ENCODE assay signal across 9 mouse cellular contexts in the genomic region with DNA sequence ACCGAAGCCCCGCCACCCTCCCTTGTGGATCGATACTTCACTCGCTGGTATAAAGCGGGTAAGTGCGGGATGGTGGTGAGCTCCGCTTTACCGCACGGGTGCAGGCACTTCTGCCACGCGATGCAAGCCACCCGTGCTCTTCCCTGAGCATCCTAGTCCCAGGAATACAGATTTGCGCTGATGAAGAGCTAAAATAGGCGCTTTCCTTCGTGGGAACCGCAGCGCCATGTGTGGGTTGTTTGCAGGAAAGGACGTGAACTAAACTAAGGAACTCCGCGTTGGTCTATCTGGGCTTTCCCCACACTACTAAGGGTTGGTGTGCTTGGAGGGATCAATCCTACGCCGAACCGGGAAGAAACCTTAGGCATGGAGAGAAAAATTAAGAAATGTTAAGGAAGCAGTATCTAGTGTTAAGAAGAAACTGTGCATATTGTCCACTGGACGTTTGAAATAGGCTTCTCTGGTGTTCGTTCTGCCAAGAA. TPM values are rescaled to one million over a fixed set of nuclear protein-coding genes. Genes with fewer than 3 reads are reported as not detected.
DNase-seq lines count a peak whose midpoint lies in the region; ATAC-seq and TF ChIP-seq lines count a peak whose summit lies in the region.
"Had no signal": no experiment of that assay in that cellular context is flagged by ENCODE, and none has a peak within 500 bp of the region (broad histone marks: within the 10 kb centered on the region; RNA-seq: fewer than 3 reads in every experiment).

No protein-coding gene starts in this region.

- TF ChIP-seq CTCF in kidney, adult 2 months (conservative IDR thresholded peaks at IDR 0.05; ENCODE audit: insufficient read depth, insufficient read length, low read depth, low read length) = no peak
- no peak for TF ChIP-seq CTCF in midbrain, postnatal 0 days (IDR thresholded peaks at IDR 0.05)

- H3K4me2 ChIP-seq in intestine, embryonic 16.5 days (ENCODE audit: low read depth, low read length) = peak overlapping the region; percentile 84
- peak overlapping the region; percentile 76 for H3K4me2 ChIP-seq in midbrain, postnatal 0 days (ENCODE audit: low read depth, low read length, poor library complexity, severe bottlenecking)

- peak; percentile 47 for ATAC-seq in intestine, embryonic 16.5 days
- ATAC-seq in midbrain, postnatal 0 days (ENCODE audit: low FRiP score) = peak; percentile 41; the same call in 1 of the 2 replicates

- no peaks in the 10 kb centered on the region; the same call in 1 of the 2 replicates for H3K36me3 ChIP-seq in kidney, adult 2 months (ENCODE audit: control insufficient read depth, insufficient read depth, low read length)
- peaks cover 69% of the 10 kb centered on the region for H3K36me3 ChIP-seq in embryonic facial prominence, embryonic 10.5 days (replicated peaks)
- H3K36me3 ChIP-seq in intestine, embryonic 16.5 days (ENCODE audit: control insufficient read depth, insufficient read depth, low read length) = peaks cover 2% of the 10 kb centered on the region
- peaks cover 27% of the 10 kb centered on the region; the same call in 1 of the 2 replicates for H3K36me3 ChIP-seq in midbrain, postnatal 0 days (ENCODE audit: insufficient read depth, low read length)

- no peaks in the 10 kb centered on the region for H3K27me3 ChIP-seq in kidney, adult 2 months (replicated peaks; ENCODE audit: control insufficient read depth, insufficient read depth, low read length)
- no peaks in the 10 kb centered on the region for H3K27me3 ChIP-seq in embryonic facial prominence, embryonic 10.5 days (replicated peaks; ENCODE audit: low read depth, poor library complexity, severe bottlenecking)
- no peaks in the 10 kb centered on the region for H3K27me3 ChIP-seq in intestine, embryonic 16.5 days (replicated peaks; ENCODE audit: control insufficient read depth, insufficient read depth, low read length)
- no peaks in the 10 kb centered on the region for H3K27me3 ChIP-seq in midbrain, postnatal 0 days (ENCODE audit: insufficient read depth, low read length)

- H3K4me3 ChIP-seq in kidney, adult 2 months (ENCODE audit: insufficient read depth, low read depth, low read length) = peak overlapping the region; percentile 91
- H3K4me3 ChIP-seq in embryonic facial prominence, embryonic 10.5 days = peak overlapping the region; percentile 92
- peak overlapping the region; percentile 96 for H3K4me3 ChIP-seq in intestine, embryonic 16.5 days (ENCODE audit: low read length)
- peak overlapping the region; percentile 87 for H3K4me3 ChIP-seq in midbrain, postnatal 0 days (ENCODE audit: low read depth, low read length)

- TF ChIP-seq POLR2A in kidney, adult 2 months (IDR thresholded peaks at IDR 0.05; ENCODE audit: low read depth, low read length) = no peak

- H3K27ac ChIP-seq in kidney, adult 2 months (ENCODE audit: insufficient read depth, low read depth, low read length) = no peak overlapping the region
- peak overlapping the region; percentile 96 for H3K27ac ChIP-seq in embryonic facial prominence, embryonic 10.5 days (replicated peaks)
- no peak overlapping the region; the same call in 1 of the 2 replicates for H3K27ac ChIP-seq in intestine, embryonic 16.5 days (ENCODE audit: low read length)
- peak overlapping the region; percentile 86 for H3K27ac ChIP-seq in midbrain, postnatal 0 days (ENCODE audit: low read depth, low read length)

- H3K4me1 ChIP-seq in kidney, adult 2 months (ENCODE audit: control insufficient read depth, insufficient read depth, low read length) = no peaks in the 10 kb centered on the region; the same call in 1 of the 2 replicates
- peaks cover 25% of the 10 kb centered on the region for H3K4me1 ChIP-seq in embryonic facial prominence, embryonic 10.5 days
- H3K4me1 ChIP-seq in intestine, embryonic 16.5 days (ENCODE audit: control insufficient read depth, insufficient read depth, low read length) = peaks cover 16% of the 10 kb centered on the region
- H3K4me1 ChIP-seq in midbrain, postnatal 0 days (ENCODE audit: insufficient read depth, low read length) = peaks cover 17% of the 10 kb centered on the region

- DNase-seq in kidney, adult 2 months = no peak
- DNase-seq in kidney, adult 9 months = no peak
- DNase-seq in embryonic facial prominence, embryonic 10.5 days (ENCODE audit: low spot score) = no peak
- DNase-seq in midbrain, postnatal 0 days (ENCODE audit: low spot score) = no peak
- DNase-seq in adrenal gland, postnatal 25 days = no peak
- no peak for DNase-seq in layer of hippocampus, postnatal 25 days (ENCODE audit: extremely low spot score in 1 of 2, low spot score in 1 of 2)
- no peak for DNase-seq in adrenal gland, adult 8-10 months

- peak overlapping the region; percentile 90 for H3K9ac ChIP-seq in intestine, embryonic 16.5 days (ENCODE audit: low read depth, low read length)
- peak overlapping the region; percentile 83 for H3K9ac ChIP-seq in midbrain, postnatal 0 days (replicated peaks; ENCODE audit: low read length, poor library complexity, severe bottlenecking)

- 1% methylated on average over 25 of the region's 25 CpGs for WGBS in kidney, adult 2 months
- WGBS in embryonic facial prominence, embryonic 10.5 days = 3% methylated on average over 25 of the region's 25 CpGs
- 2% methylated on average over 25 of the region's 25 CpGs for WGBS in intestine, embryonic 16.5 days
- WGBS in midbrain, postnatal 0 days = under 1% methylated on average over 25 of the region's 25 CpGs

- no peaks in the 10 kb centered on the region for H3K9me3 ChIP-seq in embryonic facial prominence, embryonic 10.5 days
- no peaks in the 10 kb centered on the region for H3K9me3 ChIP-seq in intestine, embryonic 16.5 days (ENCODE audit: control insufficient read depth, low read length)
- H3K9me3 ChIP-seq in midbrain, postnatal 0 days (ENCODE audit: low read length) = no peaks in the 10 kb centered on the region

RNA-seq across cellular contexts. Expression of a gene that starts 0.6 kb away (rescaled TPM):
- 3.2 and 4.3 TPM in 2 replicates for polyA plus RNA-seq in kidney, adult 2 months (2012; rRNA removed)
- 27.6 and 28.1 TPM in 2 replicates for polyA plus RNA-seq in embryonic facial prominence, embryonic 10.5 days (2016; fragmentation: Nextera tagmentation; extraction: Ambion mirVana)
- polyA plus RNA-seq in intestine, embryonic 16.5 days (2015; fragmentation: Nextera tagmentation; extraction: Ambion mirVana) = 11.0 and 11.2 TPM in 2 replicates
- total RNA-seq in midbrain, postnatal 0 days (2014; rRNA removed) = 7.5 and 12.2 TPM in 2 replicates
- 10.0 and 10.6 TPM in 2 replicates for polyA plus RNA-seq in midbrain, postnatal 0 days (2015; fragmentation: Nextera tagmentation; extraction: Ambion mirVana)
- total RNA-seq in adrenal gland, postnatal 25 days (2021) = 13.1 and 14.6 TPM in 2 replicates
- 10 to 100 TPM; 17.3 to 18.2 TPM for total RNA-seq in layer of hippocampus, postnatal 25 days (2021)
- total RNA-seq in adrenal gland, adult 8-10 months (2022) = 10 to 100 TPM; 13.6 to 17.0 (median 14.6) TPM

RNA-seq across cellular contexts. Expression of a gene that starts 0.6 kb away (rescaled TPM):
- 10.2 and 11.1 TPM in 2 replicates for polyA plus RNA-seq in kidney, adult 2 months (2012; rRNA removed)
- 92.5 and 92.9 TPM in 2 replicates for polyA plus RNA-seq in embryonic facial prominence, embryonic 10.5 days (2016; fragmentation: Nextera tagmentation; extraction: Ambion mirVana)
- 24.4 and 25.5 TPM in 2 replicates for polyA plus RNA-seq in intestine, embryonic 16.5 days (2015; fragmentation: Nextera tagmentation; extraction: Ambion mirVana)
- 89.2 and 93.9 TPM in 2 replicates for total RNA-seq in midbrain, postnatal 0 days (2014; rRNA removed)
- polyA plus RNA-seq in midbrain, postnatal 0 days (2015; fragmentation: Nextera tagmentation; extraction: Ambion mirVana) = 51.4 and 53.6 TPM in 2 replicates
- total RNA-seq in adrenal gland, postnatal 25 days (2021) = 35.5 and 40.1 TPM in 2 replicates
- total RNA-seq in layer of hippocampus, postnatal 25 days (2021) = 10 to 100 TPM; 58.2 to 64.8 TPM
- total RNA-seq in adrenal gland, adult 8-10 months (2022) = 10 to 100 TPM; 33.3 to 43.6 (median 39.4) TPM

RNA-seq across cellular contexts. Expression of a gene that starts 59.5 kb away (rescaled TPM):
- polyA plus RNA-seq in kidney, adult 2 months (2012; rRNA removed) = 0.07 and 0.16 TPM in 2 replicates
- polyA plus RNA-seq in embryonic facial prominence, embryonic 10.5 days (2016; fragmentation: Nextera tagmentation; extraction: Ambion mirVana) = not detected in 2 replicates
- polyA plus RNA-seq in intestine, embryonic 16.5 days (2015; fragmentation: Nextera tagmentation; extraction: Ambion mirVana) = not detected in 2 replicates
- total RNA-seq in midbrain, postnatal 0 days (2014; rRNA removed) = not detected in 2 replicates
- polyA plus RNA-seq in midbrain, postnatal 0 days (2015; fragmentation: Nextera tagmentation; extraction: Ambion mirVana) = not detected in 2 replicates
- total RNA-seq in adrenal gland, postnatal 25 days (2021) = not detected in 2 replicates
- total RNA-seq in layer of hippocampus, postnatal 25 days (2021) = not detected
- total RNA-seq in adrenal gland, adult 8-10 months (2022) = not detected
- total RNA-seq: left cerebral cortex, adult 18-20 months had no signal

Comparison
In these comparisons a context has a peak if more than half of its experiments do, and no peak if none do; other contexts are left out.
1. H3K27ac ChIP-seq: peak in embryonic facial prominence, embryonic 10.5 days (single experiment) and midbrain, postnatal 0 days (single experiment); none in kidney, adult 2 months (single experiment) and intestine, embryonic 16.5 days (single experiment).
2. Peak in every context shown above with its lines, with median percentiles within 50 percentile points of each other: H3K4me3 ChIP-seq.